8 mouse cellular contexts compared by ENCODE assay signal in the genomic region with DNA sequence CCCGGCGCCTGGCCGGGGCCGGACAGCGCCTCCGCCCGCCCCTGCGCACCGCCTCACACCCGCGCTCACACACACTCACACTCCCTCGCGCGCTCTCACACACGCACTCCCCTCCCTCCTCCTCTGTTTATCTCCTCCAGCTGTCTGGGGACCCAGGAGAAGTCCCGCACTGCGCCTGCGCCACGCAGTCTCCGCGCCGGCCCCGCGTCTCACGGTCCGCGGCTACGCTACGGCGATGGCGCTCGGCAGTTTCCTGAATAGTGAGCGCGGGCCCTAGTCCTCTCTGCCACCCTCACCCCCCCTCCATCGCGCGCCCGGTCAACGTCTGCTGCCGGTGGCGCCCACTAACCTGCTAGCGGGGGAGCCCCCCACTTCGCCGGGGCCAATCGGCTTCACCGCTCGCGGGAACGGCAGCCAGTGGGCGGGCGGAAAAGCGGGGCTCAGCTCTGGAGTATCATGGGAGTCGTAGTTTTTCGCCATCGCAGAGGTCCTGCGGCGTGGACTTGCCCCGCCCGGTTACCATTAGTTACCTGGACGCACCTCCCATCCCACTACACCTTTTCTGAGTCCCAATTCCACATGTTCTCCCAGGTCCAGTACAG. TPM values are rescaled to one million over a fixed set of nuclear protein-coding genes. Genes with fewer than 3 reads are reported as not detected.
A peak's percentile ranks its signal among the peaks of the same experiment; 100 is the strongest.
DNase-seq lines count a peak whose midpoint lies in the region; ATAC-seq lines count a peak whose summit lies in the region.

No protein-coding gene starts in this region.

- no peaks in the 10 kb centered on the region for H3K36me3 ChIP-seq in hindbrain, embryonic 13.5 days

- H3K27ac ChIP-seq in hindbrain, embryonic 13.5 days = peak overlapping the region; percentile 90

- ATAC-seq in hindbrain, embryonic 13.5 days (ENCODE audit: low FRiP score) = peak; percentile 97

- H3K27me3 ChIP-seq in hindbrain, embryonic 13.5 days = 0 out of 2 replicates have a peak, but pooled peaks cover 8% of the 10 kb centered on the region

- peaks cover 18% of the 10 kb centered on the region for H3K4me1 ChIP-seq in hindbrain, embryonic 13.5 days (replicated peaks)

- DNase-seq in Muller cell, postnatal 12 days (ENCODE audit: inconsistent ontology term) = peak; percentile 96
- peak; percentile 99 for DNase-seq in cerebellum, adult 9-11 months
- peak; percentile 96 to 97 for DNase-seq in frontal cortex, postnatal 10 days (ENCODE audit: low spot score in 2 of 2)
- DNase-seq in layer of hippocampus, postnatal 25 days (ENCODE audit: extremely low spot score in 1 of 2, low spot score in 1 of 2) = peak; percentile 98 to 99
- peak; percentile 99 for DNase-seq in lung, postnatal 25 days (ENCODE audit: low spot score)
- peak; percentile 95 for DNase-seq in retina, embryonic 14.5 days (ENCODE audit: low spot score)
- peak; percentile 99 for DNase-seq in thymus, postnatal 4 days

- H3K4me2 ChIP-seq in hindbrain, embryonic 13.5 days = peak overlapping the region; percentile 77

- WGBS in hindbrain, embryonic 13.5 days = under 1% methylated on average over 53 of the region's 60 CpGs

- peak overlapping the region; percentile 90 for H3K4me3 ChIP-seq in hindbrain, embryonic 13.5 days

- H3K9me3 ChIP-seq in hindbrain, embryonic 13.5 days = no peaks in the 10 kb centered on the region

- H3K9ac ChIP-seq in hindbrain, embryonic 13.5 days = peak overlapping the region; percentile 94

RNA-seq across cellular contexts. Expression of a gene that starts 14.0 kb away (rescaled TPM):
- 18.4 and 21.3 TPM in 2 replicates for polyA plus RNA-seq in hindbrain, embryonic 13.5 days (2015; fragmentation: Nextera tagmentation; extraction: Ambion mirVana)
- total RNA-seq in layer of hippocampus, postnatal 25 days (2021) = 10 to 100 TPM; 84.4 to 85.8 TPM

RNA-seq across cellular contexts. Expression of a gene that starts 30.3 kb away (rescaled TPM):
- 6.7 and 7.5 TPM in 2 replicates for polyA plus RNA-seq in hindbrain, embryonic 13.5 days (2015; fragmentation: Nextera tagmentation; extraction: Ambion mirVana)
- 10 to 100 TPM; 59.6 to 62.8 TPM for total RNA-seq in layer of hippocampus, postnatal 25 days (2021)

Comparison
In these comparisons a context has a peak if more than half of its experiments do, and no peak if none do; other contexts are left out.
1. Peak in every context shown above with its lines: DNase-seq, ATAC-seq, H3K4me3 ChIP-seq and H3K27ac ChIP-seq.